Mouse (Mus musculus) forebrain, postnatal 0 days (tissue): ENCODE results near the gene Nup85. TPM values are rescaled to one million over a fixed set of nuclear protein-coding genes. Genes with fewer than 3 reads are reported as not detected.
"Not testable (repeated sequence)": the region's sequence is repeated elsewhere in the genome, so short reads cannot be mapped to it uniquely, and the experiment has no call there.

Source experiments
- ATAC-seq: fragments of 200-750 bp; cut with Nextera tagmentation; 2 replicates; pipeline ENCODE4 v1.8.0; 2017; ENCODE audit warnings: mild to moderate bottlenecking, moderate library complexity
- DNase-seq: peaks from one replicate; pipeline ENCODE4 v3.0.0-alpha.2; 2015
- H3K27ac ChIP-seq: fragments of 300-500 bp; sonication (generic); 2 replicates; pipeline ENCODE4 v1.5.1; 2014; ENCODE audit warnings: low read depth, mild to moderate bottlenecking, antibody characterized with exemption, low read length, moderate library complexity, mixed read lengths
- H3K27me3 ChIP-seq: fragments of 300-500 bp; sonication (generic); 2 replicates; pipeline ENCODE4 v1.6.1; 2014; ENCODE audit warnings: mild to moderate bottlenecking, low read length, mixed read lengths; ENCODE audit not compliant: insufficient read depth
- H3K36me3 ChIP-seq: fragments of 300-500 bp; sonication (generic); 2 replicates; pipeline ENCODE4 v1.6.1; 2014; ENCODE audit warnings: mild to moderate bottlenecking, moderate library complexity; ENCODE audit not compliant: insufficient read depth
- H3K4me1 ChIP-seq: fragments of 300-500 bp; sonication (generic); 2 replicates; pipeline ENCODE4 v1.6.1; 2014; ENCODE audit warnings: antibody characterized with exemption; ENCODE audit not compliant: insufficient read depth
- H3K4me2 ChIP-seq: fragments of 300-500 bp; sonication (generic); 2 replicates; pipeline ENCODE4 v1.6.1; 2014; ENCODE audit warnings: low read depth, mild to moderate bottlenecking, moderate library complexity
- H3K4me3 ChIP-seq: fragments of 300-500 bp; sonication (generic); 2 replicates; pipeline ENCODE4 v1.5.1; 2014; ENCODE audit warnings: low read depth, low read length, mixed read lengths
- H3K9ac ChIP-seq: fragments of 300-500 bp; sonication (generic); 2 replicates; pipeline ENCODE4 v1.6.1; 2014; ENCODE audit warnings: mild to moderate bottlenecking
- H3K9me3 ChIP-seq: fragments of 300-500 bp; sonication (generic); 2 replicates; pipeline ENCODE4 v1.6.1; 2016; ENCODE audit warnings: low read length
- CTCF ChIP-seq: sonication (generic); IDR thresholded peaks from 2 replicates; pipeline ENCODE4 v1.5.1; 2016; ENCODE audit warnings: antibody characterized with exemption, control low read depth, low read depth
- WGBS: fragments of 180-500 bp; shearing (Covaris S2); extraction: QIAGEN DNeasy Blood & Tissue Kit; methylation state at CpG from one replicate; pipeline ENCODE4 v1.1.7; 2014; 5-methylcytosine and 5-hydroxymethylcytosine counted together
- polyA plus RNA-seq: library from polyadenylated mRNA; unstranded; fragments of >200 nt; fragmentation: Nextera tagmentation; extraction: Ambion mirVana; gene quantifications from 2 replicates; pipeline ENCODE4 v1.2.1, GENCODE M21; 2015
- total RNA-seq: library from RNA; depleted of rRNA; stranded (reverse); fragments of >200 nt; gene quantifications from 2 replicates; pipeline ENCODE4 v1.2.3, GENCODE M21; 2014

The Nup85 gene
- total and polyA plus RNA-seq, 2 experiments from 2014 or later = 78.7 to 90.3 TPM

DNA sequence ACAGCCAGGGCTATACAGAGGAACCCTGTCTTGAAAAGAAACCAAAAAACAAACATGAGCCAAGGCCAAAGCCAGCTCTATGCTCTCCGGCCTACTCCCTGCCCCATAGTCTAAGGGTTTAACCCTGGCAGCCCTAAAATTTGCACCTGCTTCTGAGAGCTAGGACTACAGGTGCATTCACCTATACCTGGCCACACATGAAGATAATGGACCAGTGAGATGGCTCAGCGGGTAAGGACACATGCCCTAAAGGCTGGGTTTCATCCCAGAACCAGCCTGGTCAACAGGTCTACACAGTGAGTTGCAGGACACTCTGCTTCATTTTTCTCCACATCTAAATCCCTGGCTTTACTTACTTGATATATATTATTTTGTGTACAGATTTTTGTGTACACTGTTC is 42.0 kb upstream of the Nup85 start:
- Histone ChIP-seq H3K27ac (no peak overlapping the region), H3K27me3 (no peaks in the 10 kb centered on the region), H3K4me2 (no peak overlapping the region), H3K9ac (no peak overlapping the region), H3K4me1 (no peaks in the 10 kb centered on the region), H3K36me3 (peaks cover 41% of the 10 kb centered on the region), H3K9me3 (no peaks in the 10 kb centered on the region), H3K4me3 (no peak overlapping the region)
- 83% methylated on average over 2 of the region's 2 CpGs for WGBS
- DNase-seq = no peak
- no peak for TF ChIP-seq CTCF
- ATAC-seq = no peak

DNA sequence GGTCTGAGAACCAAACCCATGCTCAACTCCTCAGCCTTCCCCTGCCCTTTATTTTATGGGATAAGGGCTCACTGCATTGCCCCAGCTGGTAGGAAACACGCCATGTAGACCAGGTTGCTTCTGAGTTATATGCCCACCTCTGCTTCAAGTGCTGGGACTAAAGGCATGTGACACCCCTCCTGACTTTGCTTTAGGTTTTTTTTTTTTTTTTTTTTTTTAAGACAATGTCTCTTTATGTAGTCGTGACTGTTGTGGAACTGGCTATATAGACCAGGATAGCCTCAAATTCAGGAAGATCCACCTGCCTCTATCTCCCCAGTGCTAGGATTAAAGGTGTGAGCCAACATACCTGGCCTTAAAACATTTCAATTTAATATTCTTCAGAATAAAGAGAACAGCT is 41.5 kb upstream of the Nup85 start:
- DNase-seq = no peak
- WGBS = 86% methylated on average over 2 of the region's 2 CpGs
- ATAC-seq = no peak
- Histone ChIP-seq H3K4me2 (no peak overlapping the region), H3K9ac (no peak overlapping the region), H3K27ac (no peak overlapping the region), H3K27me3 (no peaks in the 10 kb centered on the region), H3K9me3 (no peaks in the 10 kb centered on the region), H3K4me3 (no peak overlapping the region), H3K4me1 (no peaks in the 10 kb centered on the region), H3K36me3 (peaks cover 46% of the 10 kb centered on the region)
- TF ChIP-seq CTCF = no peak

DNA sequence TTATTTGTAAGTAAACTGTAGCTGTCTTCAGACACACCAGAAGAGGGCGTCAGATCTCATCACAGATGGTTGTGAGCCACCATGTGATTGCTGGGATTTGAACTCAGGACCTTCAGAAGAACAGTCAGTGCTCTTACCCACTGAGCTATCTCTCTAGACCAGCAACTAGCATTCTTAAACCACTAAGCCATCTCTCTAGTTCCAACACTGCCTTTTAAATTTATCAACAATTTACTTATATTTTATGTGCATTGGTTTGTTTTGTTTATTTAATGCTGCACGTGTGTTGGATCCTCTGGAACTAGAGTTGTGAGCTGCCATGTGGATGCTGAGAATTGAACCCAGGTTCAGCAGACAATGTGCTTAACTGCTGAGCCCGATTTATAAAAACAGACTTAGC is 37.8 kb upstream of the Nup85 start:
- H3K4me3 ChIP-seq, H3K27ac ChIP-seq, H3K4me2 ChIP-seq, ATAC-seq, H3K9me3 ChIP-seq, DNase-seq, H3K4me1 ChIP-seq, H3K27me3 ChIP-seq, H3K9ac ChIP-seq: not testable (repeated sequence)
- H3K36me3 ChIP-seq = peaks cover 59% of the 10 kb centered on the region
- WGBS = 90% methylated on average over 3 of the region's 3 CpGs

DNA sequence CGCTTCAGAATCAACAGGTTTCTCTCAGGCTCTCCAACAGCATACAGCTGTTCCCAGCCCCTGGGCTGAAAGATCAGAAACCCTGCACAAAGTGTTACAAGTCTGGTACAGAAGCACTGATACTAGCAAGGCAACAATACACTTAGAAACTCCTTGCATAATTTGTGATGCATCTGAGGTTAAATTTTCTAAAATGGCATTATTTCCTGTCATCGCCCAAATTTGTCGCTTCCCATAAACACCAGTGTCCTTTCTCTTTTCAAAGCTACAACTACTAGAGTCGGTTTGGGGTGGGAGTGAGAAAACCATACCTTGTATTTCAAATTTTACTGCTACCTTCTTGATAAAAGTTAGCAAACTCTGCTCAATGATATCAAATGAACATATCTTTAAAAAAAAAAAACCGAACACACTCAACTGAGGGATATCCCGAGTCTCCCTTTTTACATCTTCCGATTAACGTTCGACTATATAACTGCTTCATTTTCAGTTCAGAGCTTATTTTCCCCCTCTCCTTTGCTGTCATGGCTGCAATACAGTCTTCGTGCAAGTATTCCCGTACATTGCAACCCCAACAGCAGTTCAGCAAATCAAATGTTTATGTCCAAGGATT is 29.4 kb upstream of the Nup85 start:
- TF ChIP-seq CTCF = no peak
- peak overlapping the region; percentile 96 for H3K9ac ChIP-seq
- H3K27ac ChIP-seq = peak overlapping the region; percentile 100
- H3K4me3 ChIP-seq = peak overlapping the region; percentile 93
- peaks cover 21% of the 10 kb centered on the region for H3K36me3 ChIP-seq
- DNase-seq (no peak), ATAC-seq (no peak)
- WGBS = 6% methylated on average over 11 of the region's 11 CpGs
- H3K9me3 ChIP-seq = no peaks in the 10 kb centered on the region
- H3K4me1 ChIP-seq = peaks cover 7% of the 10 kb centered on the region
- H3K27me3 ChIP-seq = no peaks in the 10 kb centered on the region
- H3K4me2 ChIP-seq = peak overlapping the region; percentile 68

DNA sequence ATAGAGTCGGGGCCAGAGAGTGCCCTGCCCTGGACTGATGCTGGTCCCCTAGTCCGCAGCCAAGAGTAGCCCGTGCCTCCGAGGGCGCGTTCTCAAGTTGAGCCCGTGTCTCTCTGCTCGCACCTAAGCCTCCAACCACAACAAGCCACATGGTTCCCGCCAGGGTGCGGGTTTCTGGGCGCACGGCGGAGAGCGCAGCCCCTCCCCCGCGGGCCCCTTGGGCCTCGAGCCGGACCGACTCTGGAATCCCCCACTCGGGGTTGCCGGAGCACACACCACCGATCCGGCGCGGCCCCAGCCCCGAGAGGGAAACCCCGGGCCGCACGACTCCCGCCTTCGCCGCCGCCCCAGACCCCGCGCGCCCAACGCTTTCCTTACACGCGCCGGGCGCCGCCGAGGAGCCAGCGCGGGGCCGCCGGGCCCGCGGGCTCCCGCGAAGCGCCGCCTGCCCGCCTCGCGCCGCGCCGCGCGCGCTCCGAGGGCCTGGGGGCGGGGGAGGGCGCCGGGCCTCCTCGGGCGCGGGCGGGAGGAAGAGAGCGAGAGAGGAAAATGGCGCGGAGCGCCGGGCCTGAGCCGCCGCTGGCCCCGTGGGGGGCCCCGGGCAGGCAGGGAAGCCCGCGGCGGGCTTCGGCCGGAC is 28.7 kb upstream of the Nup85 start:
- H3K4me3 ChIP-seq = peak overlapping the region; percentile 93
- peaks cover 16% of the 10 kb centered on the region; the same call in 1 of the 2 replicates for H3K36me3 ChIP-seq
- H3K9me3 ChIP-seq = no peaks in the 10 kb centered on the region
- H3K27me3 ChIP-seq = no peaks in the 10 kb centered on the region
- TF ChIP-seq CTCF = 0 out of 2 replicates have a peak, but pooled peaks have one; percentile 4
- 0% methylated on average over 58 of the region's 84 CpGs for WGBS
- DNase-seq (peak; percentile 85), ATAC-seq (peak; percentile 85)
- peaks cover 7% of the 10 kb centered on the region for H3K4me1 ChIP-seq
- H3K27ac ChIP-seq = peak overlapping the region; percentile 100
- H3K4me2 ChIP-seq = peak overlapping the region; percentile 68
- peak overlapping the region; percentile 96 for H3K9ac ChIP-seq

DNA sequence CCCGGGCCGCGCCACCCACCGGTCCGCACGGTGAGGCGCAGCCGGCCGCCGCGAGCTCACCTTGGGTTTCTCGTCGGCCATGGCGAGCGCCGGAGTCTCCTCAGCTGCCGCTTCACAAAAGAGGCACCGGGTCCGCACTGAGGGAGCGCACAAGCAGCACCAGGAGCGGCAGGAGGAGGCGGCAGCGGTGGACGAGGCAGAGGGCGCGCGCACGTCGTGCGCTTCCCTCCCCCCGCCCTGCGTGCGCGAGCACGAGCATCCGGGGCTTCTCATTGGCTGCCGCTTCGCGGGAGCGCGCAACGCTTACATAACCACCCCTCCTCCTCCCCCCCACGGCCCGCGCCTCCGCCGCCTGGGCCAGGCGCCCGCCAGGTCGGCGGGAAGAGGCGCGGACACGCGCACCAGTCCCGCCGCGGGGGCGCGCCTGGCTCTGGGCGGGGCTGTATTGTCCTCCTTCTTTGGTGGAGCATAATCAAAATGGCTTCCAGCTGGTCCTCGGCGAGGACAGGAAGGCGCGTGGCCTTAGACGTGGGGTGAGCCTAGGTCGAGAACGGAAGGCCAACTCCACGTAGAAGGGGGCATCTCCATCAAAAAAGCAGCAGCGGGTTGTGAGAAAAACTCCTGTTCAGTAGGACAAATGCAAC is 28.1 kb upstream of the Nup85 start, which contains the start of gene Sumo2:
Sumo2 (minus strand) TSS at position 239 of the 644 bp plus-strand sequence.
- ATAC-seq (peak; percentile 89), DNase-seq (peak; percentile 99)
- peaks cover 16% of the 10 kb centered on the region; the same call in 1 of the 2 replicates for H3K36me3 ChIP-seq
- 4% methylated on average over 51 of the region's 70 CpGs for WGBS
- peak; percentile 21; the same call in 1 of the 2 replicates for TF ChIP-seq CTCF
- H3K9ac ChIP-seq = peak within 1 kb of the TSS; percentile 96
- peak within 1 kb of the TSS; percentile 68 for H3K4me2 ChIP-seq
- no peaks in the 10 kb centered on the region for H3K9me3 ChIP-seq
- no peaks in the 10 kb centered on the region for H3K27me3 ChIP-seq
- H3K4me3 ChIP-seq = peak within 1 kb of the TSS; percentile 93
- peaks cover 7% of the 10 kb centered on the region for H3K4me1 ChIP-seq
- peak within 1 kb of the TSS; percentile 100 for H3K27ac ChIP-seq
